Mouse (Mus musculus): ENCODE results near the gene Rcan1. TPM values are rescaled to one million over a fixed set of nuclear protein-coding genes. Genes with fewer than 3 reads are reported as not detected.
A peak's percentile ranks its signal among the peaks of the same experiment; 100 is the strongest.

Gene Rcan1
- polyA plus RNA-seq, 1 experiment from 2014 or later: 47.4 TPM

- no peaks in the 10 kb centered on the region for H3K27me3 ChIP-seq
- H3K4me2 ChIP-seq (replicated peaks): no peak overlapping the region
- ATAC-seq: peak; percentile 45
- H3K4me1 ChIP-seq (replicated peaks): peaks cover 25% of the 10 kb centered on the region
- H3K36me3 ChIP-seq: no peaks in the 10 kb centered on the region
- H3K27ac ChIP-seq: no peak overlapping the region
- H3K4me3 ChIP-seq (replicated peaks): no peak overlapping the region
- H3K9ac ChIP-seq (replicated peaks): no peak overlapping the region; the same call in 1 of the 2 replicates
- no peaks in the 10 kb centered on the region for H3K9me3 ChIP-seq
- WGBS: 69% methylated on average over 19 of the region's 19 CpGs
Observed at GRCm38 (mm10) chr16:92411981-92412706, 58.5 kb downstream of the Rcan1 start.

DNA sequence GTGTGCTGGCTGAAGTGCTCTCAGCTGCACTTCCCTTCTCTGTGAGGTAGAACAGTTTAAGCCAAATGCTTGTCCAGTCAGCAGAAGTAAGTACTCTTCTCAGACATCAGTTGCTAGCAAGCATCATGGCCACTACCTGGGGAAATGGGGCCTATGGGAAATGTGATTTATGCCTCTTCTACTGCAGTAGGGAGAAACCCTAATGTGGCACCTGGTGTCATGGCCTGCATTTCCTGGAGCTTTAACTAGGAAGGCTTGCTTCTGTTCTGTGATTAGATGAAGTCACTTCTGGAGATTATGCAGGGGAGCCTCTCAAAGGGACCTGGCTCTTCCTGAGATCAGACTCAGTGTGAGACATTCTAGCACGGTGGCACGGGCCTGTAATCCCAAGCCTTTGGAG lies 60.3 kb downstream of the Rcan1 start:
- no peak overlapping the region for H3K4me2 ChIP-seq (replicated peaks)
- H3K9ac ChIP-seq (replicated peaks): no peak overlapping the region
- no peaks in the 10 kb centered on the region for H3K27me3 ChIP-seq
- H3K27ac ChIP-seq: no peak overlapping the region
- 75% methylated on average over 2 of the region's 2 CpGs for WGBS
- ATAC-seq: no peak
- H3K4me3 ChIP-seq (replicated peaks): no peak overlapping the region
- H3K36me3 ChIP-seq: no peaks in the 10 kb centered on the region
- peaks cover 25% of the 10 kb centered on the region for H3K4me1 ChIP-seq (replicated peaks)
- H3K9me3 ChIP-seq: no peaks in the 10 kb centered on the region

GRCm38 (mm10) chr16:92407883-92408282 lies 62.8 kb downstream of the Rcan1 start:
- H3K4me1 ChIP-seq (replicated peaks): peaks cover 19% of the 10 kb centered on the region
- no peak overlapping the region for H3K27ac ChIP-seq
- H3K36me3 ChIP-seq: no peaks in the 10 kb centered on the region
- H3K9me3 ChIP-seq: no peaks in the 10 kb centered on the region
- H3K27me3 ChIP-seq: no peaks in the 10 kb centered on the region
- no peak overlapping the region for H3K4me2 ChIP-seq (replicated peaks)
- 94% methylated on average over 2 of the region's 2 CpGs for WGBS
- H3K9ac ChIP-seq (replicated peaks): no peak overlapping the region
- ATAC-seq: no peak
- no peak overlapping the region for H3K4me3 ChIP-seq (replicated peaks)

DNA sequence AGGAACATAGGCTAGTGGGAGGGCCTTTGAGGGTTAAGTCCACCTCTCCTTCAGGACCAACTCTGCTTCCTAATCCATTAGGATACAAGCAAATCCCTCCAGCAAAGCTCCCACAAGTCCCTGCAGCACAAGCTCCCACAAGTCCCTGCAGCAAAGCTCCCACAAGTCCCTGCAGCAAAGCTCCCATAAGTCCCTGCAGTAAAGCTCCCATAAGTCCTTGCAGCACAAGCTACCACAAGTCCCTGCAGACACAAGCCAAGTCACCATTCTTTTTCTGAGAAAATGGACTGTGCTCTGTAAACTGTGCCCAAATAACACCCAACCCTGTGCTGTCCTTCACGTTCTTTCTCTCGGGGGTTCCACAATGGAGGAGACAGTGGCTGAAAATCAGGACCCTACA lies 66.5 kb downstream of the Rcan1 start:
- H3K27me3 ChIP-seq: no peaks in the 10 kb centered on the region
- no peak overlapping the region for H3K27ac ChIP-seq
- H3K9me3 ChIP-seq: no peaks in the 10 kb centered on the region
- no peak overlapping the region for H3K9ac ChIP-seq (replicated peaks)
- peaks cover 35% of the 10 kb centered on the region for H3K4me1 ChIP-seq (replicated peaks)
- no peak overlapping the region for H3K4me3 ChIP-seq (replicated peaks)
- H3K36me3 ChIP-seq: no peaks in the 10 kb centered on the region
- WGBS: 94% methylated on average over 2 of the region's 2 CpGs
- no peak for ATAC-seq
- H3K4me2 ChIP-seq (replicated peaks): no peak overlapping the region

DNA sequence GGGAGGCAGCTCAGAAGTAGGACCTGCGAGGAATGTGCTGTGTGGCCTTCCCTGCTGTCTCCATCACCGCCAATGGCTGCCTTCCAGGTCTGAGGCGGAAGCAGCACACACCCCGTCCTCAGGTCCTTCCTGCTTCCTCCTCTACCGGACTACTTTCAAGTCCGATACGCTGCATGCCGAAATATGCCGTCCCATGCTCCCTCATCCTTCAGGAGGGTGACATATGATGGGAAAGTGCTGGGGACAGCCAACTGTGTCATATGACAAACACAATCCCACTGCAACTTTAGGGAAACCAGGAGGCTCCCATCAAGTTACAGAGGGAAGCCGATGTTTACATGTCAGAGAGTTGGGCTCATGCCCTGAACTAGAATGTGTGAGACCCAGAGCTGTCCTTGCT lies 67.6 kb downstream of the Rcan1 start:
- no peak overlapping the region for H3K4me3 ChIP-seq (replicated peaks)
- peaks cover 2% of the 10 kb centered on the region; the same call in 1 of the 2 replicates for H3K27me3 ChIP-seq
- H3K4me2 ChIP-seq (replicated peaks): no peak overlapping the region
- ATAC-seq: no peak
- H3K4me1 ChIP-seq (replicated peaks): peaks cover 46% of the 10 kb centered on the region
- H3K27ac ChIP-seq: no peak overlapping the region
- 87% methylated on average over 10 of the region's 10 CpGs for WGBS
- H3K9me3 ChIP-seq: no peaks in the 10 kb centered on the region
- no peaks in the 10 kb centered on the region for H3K36me3 ChIP-seq
- H3K9ac ChIP-seq (replicated peaks): no peak overlapping the region

- Histone ChIP-seq H3K27me3 (peaks cover 4% of the 10 kb centered on the region; the same call in 1 of the 2 replicates), H3K27ac (no peak overlapping the region), H3K4me1 (replicated peaks) (peaks cover 48% of the 10 kb centered on the region), H3K9me3 (no peaks in the 10 kb centered on the region), H3K4me3 (replicated peaks) (no peak overlapping the region), H3K36me3 (no peaks in the 10 kb centered on the region), H3K9ac (replicated peaks) (no peak overlapping the region), H3K4me2 (replicated peaks) (no peak overlapping the region)
- 47% methylated on average over 8 of the region's 8 CpGs for WGBS
- ATAC-seq: no peak
Observed at GRCm38 (mm10) chr16:92402216-92402615, 68.5 kb downstream of the Rcan1 start.

- H3K27ac ChIP-seq: no peak overlapping the region
- H3K36me3 ChIP-seq: peaks cover 10% of the 10 kb centered on the region
- no peaks in the 10 kb centered on the region for H3K9me3 ChIP-seq
- no peak overlapping the region for H3K9ac ChIP-seq (replicated peaks)
- 52% methylated on average over 10 of the region's 10 CpGs for WGBS
- no peak for ATAC-seq
- H3K4me3 ChIP-seq (replicated peaks): no peak overlapping the region
- H3K27me3 ChIP-seq: peaks cover 4% of the 10 kb centered on the region; the same call in 1 of the 2 replicates
- H3K4me2 ChIP-seq (replicated peaks): no peak overlapping the region
- peaks cover 48% of the 10 kb centered on the region for H3K4me1 ChIP-seq (replicated peaks)
Observed at GRCm38 (mm10) chr16:92401206-92401605, 69.5 kb downstream of the Rcan1 start.

GRCm38 (mm10) chr16:92399490-92400458 lies 70.9 kb downstream of the Rcan1 start:
- Histone ChIP-seq H3K27ac (peak overlapping the region; percentile 66), H3K9ac (replicated peaks) (peak overlapping the region; percentile 66), H3K36me3 (peaks cover 24% of the 10 kb centered on the region), H3K4me1 (replicated peaks) (peaks cover 48% of the 10 kb centered on the region), H3K4me3 (replicated peaks) (peak overlapping the region; percentile 43), H3K4me2 (replicated peaks) (peak overlapping the region; percentile 83), H3K9me3 (no peaks in the 10 kb centered on the region), H3K27me3 (peaks cover 4% of the 10 kb centered on the region; the same call in 1 of the 2 replicates)
- ATAC-seq: peak; percentile 75
- under 1% methylated on average over 37 of the region's 37 CpGs for WGBS

DNA sequence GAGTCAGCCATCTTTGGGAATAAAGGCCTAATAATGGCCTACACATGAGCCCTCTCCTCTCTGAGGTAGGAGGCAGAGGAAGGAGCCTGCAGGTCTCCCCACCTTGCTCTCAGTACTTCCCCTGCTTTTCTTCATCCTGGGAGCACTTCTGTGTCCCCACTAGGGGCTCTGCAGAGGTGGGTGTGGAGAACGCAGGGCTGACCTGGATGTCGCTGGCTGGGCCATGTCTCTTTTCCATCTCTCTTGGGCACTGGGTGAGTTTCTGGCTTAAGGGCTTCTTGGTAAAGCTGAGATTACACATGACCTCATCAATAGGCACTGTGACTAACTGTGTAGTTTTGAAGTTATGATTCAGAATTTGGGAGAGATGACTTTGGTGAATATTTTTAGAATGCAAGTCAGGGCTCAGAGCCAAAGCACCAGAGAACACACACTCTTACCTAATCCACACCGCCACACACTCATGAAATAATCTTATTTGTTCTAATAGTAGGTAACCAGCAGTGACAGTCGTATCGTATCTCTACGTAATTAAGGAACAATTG lies 72.0 kb downstream of the Rcan1 start:
- Histone ChIP-seq H3K9ac (replicated peaks) (no peak overlapping the region), H3K27ac (no peak overlapping the region), H3K4me2 (replicated peaks) (peak overlapping the region; percentile 83), H3K4me1 (replicated peaks) (peaks cover 48% of the 10 kb centered on the region), H3K4me3 (replicated peaks) (no peak overlapping the region), H3K27me3 (peaks cover 4% of the 10 kb centered on the region; the same call in 1 of the 2 replicates), H3K36me3 (peaks cover 32% of the 10 kb centered on the region), H3K9me3 (no peaks in the 10 kb centered on the region)
- 42% methylated on average over 6 of the region's 6 CpGs for WGBS
- ATAC-seq: no peak

- Histone ChIP-seq H3K27me3 (peaks cover 4% of the 10 kb centered on the region; the same call in 1 of the 2 replicates), H3K4me1 (replicated peaks) (peaks cover 48% of the 10 kb centered on the region), H3K4me2 (replicated peaks) (peak overlapping the region; percentile 83; the same call in 1 of the 2 replicates), H3K4me3 (replicated peaks) (no peak overlapping the region), H3K27ac (no peak overlapping the region), H3K9ac (replicated peaks) (no peak overlapping the region), H3K36me3 (peaks cover 38% of the 10 kb centered on the region), H3K9me3 (no peaks in the 10 kb centered on the region)
- no peak for ATAC-seq
- WGBS: 51% methylated on average over 10 of the region's 10 CpGs
Observed at GRCm38 (mm10) chr16:92397745-92398573, 72.7 kb downstream of the Rcan1 start.

DNA sequence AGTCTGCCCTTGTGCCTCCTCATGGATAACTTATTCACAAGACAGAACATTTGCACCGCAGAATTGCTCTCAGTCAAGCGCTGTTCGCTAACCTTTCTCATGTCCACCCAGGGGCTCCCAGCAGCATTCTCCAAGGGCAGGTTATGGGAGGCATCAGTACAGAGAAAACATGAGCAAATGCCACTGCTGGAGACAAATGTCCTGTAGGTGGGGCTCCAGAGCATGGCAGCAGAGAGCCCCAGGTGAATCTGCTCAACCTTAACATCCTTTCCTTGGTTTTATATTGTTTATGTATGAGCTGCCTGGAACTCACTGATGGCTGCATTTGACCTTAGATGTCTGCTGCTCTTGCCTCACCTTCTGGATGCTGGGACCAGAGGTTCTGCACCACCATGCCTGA lies 76.9 kb downstream of the Rcan1 start:
- Histone ChIP-seq H3K27ac (no peak overlapping the region), H3K9ac (replicated peaks) (no peak overlapping the region), H3K36me3 (peaks cover 58% of the 10 kb centered on the region), H3K4me3 (replicated peaks) (no peak overlapping the region), H3K4me2 (replicated peaks) (no peak overlapping the region), H3K9me3 (no peaks in the 10 kb centered on the region), H3K27me3 (peaks cover 4% of the 10 kb centered on the region; the same call in 1 of the 2 replicates), H3K4me1 (replicated peaks) (peaks cover 17% of the 10 kb centered on the region)
- ATAC-seq: no peak
- 96% methylated on average over 3 of the region's 3 CpGs for WGBS

All from midbrain, embryonic 13.5 days (tissue).